Mouse (Mus musculus): ENCODE measurements at regions not wholly inside any gene's neighbourhood (a gene's known extent, or its start where the extent isn't known, plus 50 kb on each side); places are given as distances from the start of the nearest gene placed in this dataset.
A peak's percentile ranks its signal among the peaks of the same experiment; 100 is the strongest.
"Not testable (repeated sequence)": the region's sequence is repeated elsewhere in the genome, so short reads cannot be mapped to it uniquely, and the experiment has no call there.

DNA sequence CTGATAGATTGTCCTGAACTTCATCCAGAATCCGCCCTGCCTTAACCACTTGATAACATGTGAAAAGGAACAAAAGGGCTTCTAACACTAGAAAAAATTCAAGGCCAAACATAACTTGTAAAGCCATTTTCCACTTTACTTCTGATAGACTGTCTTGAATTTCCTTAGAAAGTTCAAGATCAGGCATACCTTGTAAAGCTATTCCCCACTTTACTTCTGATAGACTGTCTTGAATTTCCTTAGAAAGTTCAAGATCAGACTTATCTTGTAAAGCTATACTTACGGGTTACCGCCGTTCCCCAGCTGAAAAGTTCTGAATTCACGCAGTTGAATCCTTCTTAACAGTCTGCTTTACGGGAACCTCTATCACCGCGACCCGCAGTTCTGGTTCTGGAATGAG lies 108.4 kb downstream of the Gm21913 start:
- peak; percentile 0 for DNase-seq
- 100% methylated on average over 1 of the region's 9 CpGs for WGBS
- not testable (repeated sequence) for H3K27me3 ChIP-seq (ENCODE audit: control insufficient read depth, insufficient read depth, low read length); H3K4me1 ChIP-seq (replicated peaks; ENCODE audit: control insufficient read depth, insufficient read depth, low read length); H3K27ac ChIP-seq (ENCODE audit: control insufficient read depth, insufficient read depth, low read length); H3K4me3 ChIP-seq (ENCODE audit: control insufficient read depth, insufficient read depth, low read length); H3K36me3 ChIP-seq (ENCODE audit: control insufficient read depth, insufficient read depth, low read length)

Measured in thymus, adult 2 months (tissue).